Mouse (Mus musculus): ENCODE data around the gene Krt9.

The Krt9 gene

DNA sequence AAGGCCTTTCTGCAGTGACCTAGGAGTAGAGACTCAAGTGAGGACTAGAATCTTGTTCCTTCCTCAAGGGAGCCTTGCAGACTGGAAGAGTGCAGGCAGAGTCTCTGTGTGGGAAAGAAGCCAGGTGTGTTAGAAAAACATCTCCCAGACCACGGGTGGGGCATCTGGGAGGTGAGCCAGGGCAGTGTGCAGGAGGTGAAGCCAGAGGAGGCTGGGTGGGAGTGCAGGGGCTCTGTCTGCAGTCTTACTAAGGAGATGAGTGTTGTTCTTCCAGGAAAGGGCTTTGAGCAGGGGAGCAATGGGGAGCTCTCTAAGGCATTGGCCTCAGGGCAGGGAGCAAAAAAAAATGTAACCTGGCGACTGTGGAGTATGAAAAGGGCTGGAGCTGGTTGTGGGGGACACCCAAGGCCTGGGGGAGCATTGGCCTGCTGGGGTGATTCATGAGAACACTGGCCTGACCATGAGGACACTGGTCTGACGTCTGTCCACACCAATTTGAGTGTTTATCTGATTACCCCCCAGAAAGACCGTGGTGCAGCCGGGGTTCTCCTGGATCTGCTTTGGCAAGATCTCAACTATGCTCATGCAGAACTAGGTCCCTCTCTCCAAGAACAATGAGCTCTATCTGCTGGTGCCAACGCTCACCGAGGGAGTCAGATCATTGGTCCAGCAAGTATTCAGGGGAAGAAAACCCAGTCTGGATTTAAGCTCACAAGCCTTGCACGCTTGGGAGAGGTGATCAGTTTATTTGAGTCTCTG lies 37.4 kb downstream of the Krt9 start:
- in situ Hi-C loops (cut with MboI, MseI): no loop called here

DNA sequence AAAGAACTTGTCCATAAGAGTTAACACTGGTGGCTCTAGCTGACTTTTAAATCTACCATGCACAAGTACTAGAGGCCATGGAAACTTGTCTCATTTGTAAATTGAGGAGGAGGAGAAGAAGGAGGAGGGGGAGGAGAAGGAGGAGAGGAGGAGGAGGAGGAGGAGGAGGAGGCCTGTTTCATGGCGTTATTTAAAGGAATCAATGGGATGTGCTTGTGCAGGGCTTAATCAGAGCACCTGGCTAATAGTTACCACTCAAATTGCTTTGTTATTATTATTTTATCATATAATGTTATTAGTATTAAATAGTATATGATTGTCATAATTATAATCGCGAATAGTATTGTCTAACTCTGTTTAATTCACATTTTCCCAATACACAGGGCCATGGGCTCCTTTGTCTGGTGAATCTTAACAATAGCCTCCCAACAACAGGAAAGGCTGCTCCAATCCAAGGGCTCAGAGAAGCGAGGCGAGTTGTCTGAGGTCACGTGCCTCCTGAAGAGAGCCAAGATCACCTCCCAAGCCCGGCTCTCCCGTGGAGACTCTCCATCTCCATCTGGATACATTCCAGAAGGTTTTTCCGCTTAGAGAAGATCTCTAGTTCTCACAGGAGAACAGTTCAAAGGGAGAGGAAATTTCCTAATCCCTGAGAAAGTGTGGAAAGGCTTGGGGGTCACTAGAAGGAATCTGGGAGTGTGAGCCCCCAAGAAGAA lies 44.3 kb downstream of the Krt9 start, which contains the start of gene Krt19:
Krt19 (minus strand) TSS at position 51 of the 716 bp plus-strand sequence.
- in situ Hi-C loops (cut with MboI, MseI): no loop called here

DNA sequence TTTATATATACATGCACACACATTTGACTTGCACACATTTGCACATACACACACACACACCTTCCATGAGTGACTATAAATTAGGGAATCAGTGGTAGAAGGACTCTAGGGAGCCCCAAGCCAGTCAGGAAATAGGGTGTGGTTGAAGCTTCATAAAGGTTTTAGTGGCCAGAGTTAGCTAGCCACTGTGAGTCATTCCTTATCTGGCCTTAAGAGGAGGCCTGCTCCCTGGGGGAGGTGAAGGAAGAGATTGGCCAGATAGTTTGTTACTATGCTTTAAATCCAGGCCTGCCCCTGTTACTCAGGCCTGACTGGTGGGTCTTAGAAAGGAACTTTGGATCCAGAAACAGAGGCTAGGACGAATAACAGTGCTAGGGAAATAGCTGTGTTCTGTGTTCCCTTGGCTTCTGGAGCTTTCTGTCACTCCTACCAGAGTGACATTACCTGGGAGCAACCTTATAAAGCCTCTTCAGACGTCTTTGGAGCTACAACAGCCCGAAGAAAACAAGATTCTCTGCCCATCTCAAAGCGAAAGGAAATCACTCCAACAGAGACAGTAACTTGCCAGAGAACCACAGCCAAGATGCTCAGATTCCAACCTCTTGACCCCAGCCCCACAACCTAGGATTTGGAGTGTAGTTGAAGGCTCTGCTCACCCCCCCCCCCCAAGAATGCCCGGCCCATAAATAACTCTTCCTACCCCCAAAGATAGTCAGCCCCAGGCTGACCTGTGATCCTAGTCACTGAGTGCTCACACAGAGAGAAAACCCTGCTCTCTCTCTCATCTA lies 45.3 kb downstream of the Krt9 start:
- in situ Hi-C loops (cut with MboI, MseI): no loop called here

DNA sequence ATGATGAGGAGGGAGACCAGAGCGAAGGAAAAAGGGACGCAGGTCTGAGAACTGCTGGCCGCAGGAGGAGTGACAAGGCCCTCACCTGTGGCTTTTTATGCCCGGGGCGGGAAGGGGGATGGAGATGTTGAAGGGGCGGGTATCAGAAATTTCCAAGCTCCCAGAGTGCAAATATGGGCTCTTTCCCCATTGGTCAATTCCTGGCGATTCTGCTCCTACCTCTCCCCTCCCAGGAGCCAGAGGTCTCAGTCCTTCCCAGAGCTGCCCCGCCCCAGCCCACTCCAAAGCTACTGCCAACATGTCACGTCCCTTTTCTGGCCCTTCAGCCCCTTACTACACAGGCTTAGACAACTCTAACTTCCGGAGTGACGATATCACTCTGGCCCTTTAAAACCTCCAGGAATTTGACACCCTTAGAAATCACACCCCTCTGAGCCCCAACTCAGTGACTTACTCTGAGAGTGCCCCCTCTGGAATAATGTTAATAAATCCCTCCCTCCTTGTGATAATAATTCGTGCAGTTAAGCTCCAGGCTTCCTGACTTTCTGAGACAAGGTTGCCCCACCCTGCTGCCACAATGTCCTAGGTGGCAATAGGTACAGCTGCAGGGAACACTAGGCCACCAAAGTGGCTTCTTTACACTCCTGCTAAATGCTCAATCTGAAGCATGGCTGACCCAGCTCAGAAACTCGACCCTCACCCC lies 47.0 kb downstream of the Krt9 start:
- in situ Hi-C loops (cut with MboI, MseI): no loop called here

DNA sequence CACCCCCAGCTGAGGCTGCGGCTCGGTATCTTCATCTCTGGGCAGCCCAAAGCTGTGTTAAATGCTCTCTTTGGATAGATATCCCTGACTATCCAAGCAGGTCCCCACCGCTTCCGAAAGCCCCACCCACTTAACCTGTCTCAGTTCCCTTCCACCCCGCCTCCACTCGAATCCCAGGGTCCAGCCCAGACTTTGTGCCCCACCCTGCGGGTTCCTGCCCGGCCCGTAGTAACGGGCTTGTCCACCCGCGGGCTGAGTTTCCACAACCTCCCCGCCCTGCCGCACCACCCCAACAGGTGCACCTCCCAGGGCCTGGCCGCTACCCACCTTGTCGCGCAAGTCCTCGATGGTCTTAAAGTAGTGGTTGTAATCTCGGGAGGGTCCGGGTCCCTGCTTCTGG lies 47.9 kb downstream of the Krt9 start:
- in situ Hi-C loops (cut with MboI, MseI): no loop called here

DNA sequence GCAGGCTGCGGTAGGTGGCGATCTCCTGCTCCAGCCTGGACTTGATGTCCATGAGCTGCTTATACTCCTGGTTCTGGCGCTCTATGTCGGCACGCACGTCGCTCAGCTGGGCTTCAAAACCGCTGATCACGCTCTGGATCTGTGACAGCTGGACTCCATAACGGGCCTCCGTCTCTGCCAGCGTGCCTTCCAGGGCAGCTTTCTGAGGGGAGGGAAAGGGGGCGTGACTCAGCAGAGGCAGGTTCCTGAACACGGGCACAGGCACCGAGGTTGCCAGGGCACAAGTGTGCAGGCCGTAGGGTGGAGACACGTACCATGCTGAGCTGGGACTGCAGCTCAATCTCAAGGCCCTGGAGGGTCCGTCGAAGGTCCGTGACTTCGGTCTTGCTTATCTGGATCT lies 52.1 kb downstream of the Krt9 start:
- in situ Hi-C loops (cut with MboI, MseI): no loop called here

DNA sequence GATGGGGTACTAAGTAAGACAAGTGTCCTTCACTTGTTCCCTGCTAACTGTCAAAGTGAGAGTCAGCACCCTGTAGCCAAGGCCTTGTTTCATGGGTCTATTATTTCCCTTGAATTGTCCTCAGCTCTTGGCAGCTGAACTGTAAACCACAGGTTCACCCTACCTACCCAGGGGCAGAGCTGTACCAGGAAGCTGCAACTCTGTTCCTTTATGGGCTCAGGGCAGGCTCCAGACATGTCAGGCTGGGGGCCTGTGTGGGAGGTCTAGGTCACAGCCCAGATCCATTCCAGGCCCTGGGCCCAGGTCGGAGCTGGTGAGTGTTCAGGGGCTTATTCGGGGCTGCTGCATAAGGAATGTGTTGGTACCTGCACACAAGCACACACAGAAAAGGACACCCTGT lies 53.7 kb downstream of the Krt9 start:
- in situ Hi-C loops (cut with MboI, MseI): no loop called here

DNA sequence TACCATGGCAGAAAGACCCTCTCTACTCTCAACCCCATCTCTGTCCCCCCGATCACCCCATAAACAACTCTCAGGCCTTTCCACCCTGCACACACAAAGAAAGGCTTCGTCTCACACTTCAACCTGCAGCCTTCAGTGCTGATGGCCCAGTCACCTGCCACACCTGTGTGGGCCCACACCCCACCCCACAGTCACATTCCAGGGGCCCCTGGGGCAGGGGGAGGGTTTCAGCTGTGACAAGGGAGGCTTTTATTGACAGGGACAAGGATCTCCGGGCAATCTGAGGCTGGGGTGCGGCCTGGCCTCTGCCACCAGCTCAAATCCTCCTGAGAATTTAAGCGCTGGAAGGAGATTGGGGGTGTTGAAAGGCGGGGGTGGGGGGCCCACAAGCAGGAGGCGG lies 54.2 kb downstream of the Krt9 start:
- in situ Hi-C loops (cut with MboI, MseI): no loop called here

DNA sequence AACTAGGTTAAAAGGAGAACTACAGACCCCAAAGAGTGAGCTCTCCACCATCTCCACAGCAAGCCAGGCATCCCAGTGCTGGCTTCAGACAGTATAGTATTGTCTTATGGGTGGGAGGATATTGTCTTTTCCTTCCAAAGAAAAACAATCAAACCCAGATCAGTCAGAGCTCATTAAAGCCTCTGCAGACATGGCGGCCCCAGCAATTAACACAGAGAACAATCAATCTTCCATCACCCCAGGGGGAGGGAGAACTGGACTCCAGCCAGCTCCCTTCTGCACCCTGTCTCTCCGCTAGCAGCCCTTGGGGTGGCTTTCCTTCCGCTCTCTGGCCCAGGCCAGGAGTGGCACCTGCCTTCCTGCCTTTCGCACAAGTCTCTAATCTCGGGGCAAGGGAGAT lies 55.4 kb downstream of the Krt9 start:
- in situ Hi-C loops (cut with MboI, MseI): no loop called here

Data from T-helper 1 cell (primary cell).